8 mouse cellular contexts compared by ENCODE assay signal in genomic region chr11:59307422-59308163, GRCm38 (mm10). TPM values are rescaled to one million over a fixed set of nuclear protein-coding genes. Genes with fewer than 3 reads are reported as not detected.
A peak's percentile ranks its signal among the peaks of the same experiment; 100 is the strongest.
DNase-seq lines count a peak whose midpoint lies in the region; ATAC-seq and TF ChIP-seq lines count a peak whose summit lies in the region.

No protein-coding gene starts in this region.

- TF ChIP-seq EP300 in lung, postnatal 0 days (IDR thresholded peaks at IDR 0.05), result no peak

- WGBS in forebrain, embryonic 14.5 days, result 1% methylated on average over 45 of the region's 45 CpGs
- 1% methylated on average over 43 of the region's 45 CpGs for WGBS in lung, postnatal 0 days

- H3K27me3 ChIP-seq in forebrain, embryonic 14.5 days (replicated peaks; ENCODE audit: control insufficient read depth, insufficient read depth, low read length), result peaks cover 58% of the 10 kb centered on the region
- peaks cover 19% of the 10 kb centered on the region; the same call in 1 of the 2 replicates for H3K27me3 ChIP-seq in lung, postnatal 0 days (replicated peaks; ENCODE audit: insufficient read depth, low read length)

- no peak for TF ChIP-seq POLR2A in brain, embryonic 14.5 days (IDR thresholded peaks at IDR 0.05; ENCODE audit: borderline replicate concordance, extremely low read depth, insufficient read depth, insufficient read length, poor library complexity, severe bottlenecking)

- H3K36me3 ChIP-seq in forebrain, embryonic 14.5 days (ENCODE audit: control insufficient read depth, insufficient read depth, low read length), result no peaks in the 10 kb centered on the region
- no peaks in the 10 kb centered on the region for H3K36me3 ChIP-seq in lung, postnatal 0 days (ENCODE audit: insufficient read depth, low read length)

- peak; percentile 22; the same call in 1 of the 2 replicates for ATAC-seq in forebrain, embryonic 14.5 days
- peak; percentile 60 for ATAC-seq in lung, postnatal 0 days

- peak overlapping the region; percentile 47 for H3K4me3 ChIP-seq in forebrain, embryonic 14.5 days (ENCODE audit: low read depth, low read length)
- H3K4me3 ChIP-seq in lung, postnatal 0 days (ENCODE audit: low read depth, low read length), result peak overlapping the region; percentile 69

- H3K9ac ChIP-seq in forebrain, embryonic 14.5 days (ENCODE audit: low read length), result peak overlapping the region; percentile 66; the same call in 1 of the 2 replicates
- peak overlapping the region; percentile 46 for H3K9ac ChIP-seq in lung, postnatal 0 days (replicated peaks; ENCODE audit: low read depth)

- peak; percentile 75 for TF ChIP-seq CTCF in brain, embryonic 14.5 days (IDR thresholded peaks at IDR 0.05; ENCODE audit: borderline replicate concordance, extremely low read depth, insufficient read depth, insufficient read length)
- peak; percentile 89 for TF ChIP-seq CTCF in lung, postnatal 0 days (IDR thresholded peaks at IDR 0.05)

- peak overlapping the region; percentile 81 for H3K4me2 ChIP-seq in forebrain, embryonic 14.5 days (ENCODE audit: low read length)
- peak overlapping the region; percentile 87 for H3K4me2 ChIP-seq in lung, postnatal 0 days (replicated peaks; ENCODE audit: low read depth, low read length)

- DNase-seq in B cell, adult 2 months, result peak; percentile 28 to 35
- peak; percentile 67 for DNase-seq in brain, embryonic 14.5 days (ENCODE audit: low read depth)
- DNase-seq in forebrain, embryonic 14.5 days (ENCODE audit: low spot score), result peak; percentile 60
- DNase-seq in heart, postnatal 36 days, result peak; percentile 85 to 86
- DNase-seq in layer of hippocampus, adult 9-11 months, result peak; percentile 55
- peak; percentile 87 for DNase-seq in lung, postnatal 0 days (ENCODE audit: low spot score)
- peak; percentile 79 for DNase-seq in ovary, postnatal 14 days (ENCODE audit: low spot score)
- DNase-seq in urinary bladder, adult 18-20 months (ENCODE audit: low spot score in 2 of 2), result peak; percentile 79 to 87

- intact Hi-C loops in heart, postnatal 36 days (cut with DNase I), result loop anchor here (1.0 to 5.0 kb wide), 4 partner anchors 59 to 261 kb away; no protein-coding TSS in a partner anchor

- H3K27ac ChIP-seq in forebrain, embryonic 14.5 days (ENCODE audit: low read depth, low read length), result no peak overlapping the region
- H3K27ac ChIP-seq in lung, postnatal 0 days (ENCODE audit: low read length), result no peak overlapping the region

- H3K4me1 ChIP-seq in forebrain, embryonic 14.5 days (ENCODE audit: control insufficient read depth, insufficient read depth, low read length), result peaks cover 17% of the 10 kb centered on the region
- no peaks in the 10 kb centered on the region for H3K4me1 ChIP-seq in lung, postnatal 0 days (ENCODE audit: insufficient read depth, low read depth, low read length)

- no peaks in the 10 kb centered on the region for H3K9me3 ChIP-seq in forebrain, embryonic 14.5 days (replicated peaks; ENCODE audit: control insufficient read depth, low read length)
- H3K9me3 ChIP-seq in lung, postnatal 0 days (ENCODE audit: low read length), result no peaks in the 10 kb centered on the region

RNA-seq across cellular contexts. Expression of gene Wnt9a, which starts 0.9 kb away (rescaled TPM):
- polyA plus RNA-seq in brain, embryonic 14.5 days (2012; rRNA removed), result 3.2 and 4.5 TPM in 2 replicates
- 1.4 and 1.6 TPM in 2 replicates for polyA plus RNA-seq in forebrain, embryonic 14.5 days (2014; fragmentation: Nextera tagmentation; extraction: Ambion mirVana)
- 1 to 10 TPM; 6.0 to 6.2 TPM for total RNA-seq in heart, postnatal 36 days (2021)
- 9.7 and 10.5 TPM in 2 replicates for polyA plus RNA-seq in lung, postnatal 0 days (2015; fragmentation: Nextera tagmentation; extraction: Ambion mirVana)

RNA-seq across cellular contexts. Expression of gene Wnt3a, which starts 17.0 kb away (rescaled TPM):
- 0.50 and 1.1 TPM in 2 replicates for polyA plus RNA-seq in brain, embryonic 14.5 days (2012; rRNA removed)
- 0.61 and 1.1 TPM in 2 replicates for polyA plus RNA-seq in forebrain, embryonic 14.5 days (2014; fragmentation: Nextera tagmentation; extraction: Ambion mirVana)
- total RNA-seq in heart, postnatal 36 days (2021), result not detected
- polyA plus RNA-seq in lung, postnatal 0 days (2015; fragmentation: Nextera tagmentation; extraction: Ambion mirVana), result 12.6 and 18.9 TPM in 2 replicates

Comparison
In these comparisons a context has a peak if more than half of its experiments do, and no peak if none do; other contexts are left out.
1. DNase-seq: peak in every context shown above with its lines; median percentile 87 in lung, postnatal 0 days; 86 in heart, postnatal 36 days; 83 in urinary bladder, adult 18-20 months; 79 in ovary, postnatal 14 days; 67 in brain, embryonic 14.5 days; 60 in forebrain, embryonic 14.5 days; 55 in layer of hippocampus, adult 9-11 months; 32 in B cell, adult 2 months.